Comparison of ENCODE assay signal across 10 mouse cellular contexts in the genomic region with DNA sequence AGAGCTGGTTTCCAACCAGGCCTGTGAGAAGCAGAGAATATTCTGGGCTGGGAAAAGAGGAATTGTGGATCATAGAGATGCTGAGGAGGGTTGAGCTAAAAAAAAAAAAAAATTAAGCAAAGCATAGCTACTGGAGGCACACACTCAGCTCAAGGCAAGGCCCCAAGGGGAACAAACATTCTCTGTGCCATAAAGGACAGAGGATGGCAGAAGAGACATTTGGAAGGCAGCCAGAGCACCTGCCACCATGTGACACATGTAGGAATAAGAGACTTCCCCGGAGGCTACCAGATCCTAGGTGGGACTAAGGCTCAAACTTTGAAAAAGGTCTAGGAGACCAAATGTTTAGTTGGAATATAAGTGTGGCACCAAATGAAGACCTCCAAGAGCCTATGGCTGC.
DNase-seq lines count a peak whose midpoint lies in the region; ATAC-seq lines count a peak whose summit lies in the region.
"Had no signal": no experiment of that assay in that cellular context is flagged by ENCODE, and none has a peak within 500 bp of the region (broad histone marks: within the 10 kb centered on the region; RNA-seq: fewer than 3 reads in every experiment).

No protein-coding gene starts in this region.

- H3K4me3 ChIP-seq in heart, embryonic 13.5 days = no peak overlapping the region
- no peak overlapping the region for H3K4me3 ChIP-seq in embryonic facial prominence, embryonic 15.5 days (replicated peaks)
- no peak overlapping the region for H3K4me3 ChIP-seq in midbrain, embryonic 11.5 days (ENCODE audit: low read depth, low read length)
- H3K4me3 ChIP-seq: heart, embryonic 15.5 days had no signal

- H3K36me3 ChIP-seq in heart, embryonic 13.5 days = no peaks in the 10 kb centered on the region
- H3K36me3 ChIP-seq in embryonic facial prominence, embryonic 15.5 days = no peaks in the 10 kb centered on the region
- H3K36me3 ChIP-seq in midbrain, embryonic 11.5 days (ENCODE audit: control insufficient read depth, insufficient read depth, low read length) = no peaks in the 10 kb centered on the region
- H3K36me3 ChIP-seq: heart, embryonic 15.5 days had no signal

- no peak overlapping the region for H3K27ac ChIP-seq in heart, embryonic 13.5 days (replicated peaks)
- H3K27ac ChIP-seq in embryonic facial prominence, embryonic 15.5 days (replicated peaks) = peak overlapping the region; percentile 66
- no peak overlapping the region for H3K27ac ChIP-seq in midbrain, embryonic 11.5 days (ENCODE audit: low read depth, low read length)
- H3K27ac ChIP-seq: heart, embryonic 15.5 days had no signal

- no peak for ATAC-seq in heart, embryonic 13.5 days (ENCODE audit: extremely low read depth, insufficient number of reproducible peaks, low FRiP score, low TSS enrichment)
- no peak for ATAC-seq in embryonic facial prominence, embryonic 15.5 days (ENCODE audit: insufficient number of reproducible peaks, low FRiP score, low TSS enrichment, low read depth)
- peak; percentile 17; the same call in 1 of the 2 replicates for ATAC-seq in midbrain, embryonic 11.5 days (ENCODE audit: low FRiP score)
- no peak for ATAC-seq in inflammation-experienced regulatory T-cells, adult 6 months

- no peak overlapping the region for H3K9ac ChIP-seq in heart, embryonic 13.5 days
- no peak overlapping the region for H3K9ac ChIP-seq in embryonic facial prominence, embryonic 15.5 days
- H3K9ac ChIP-seq in midbrain, embryonic 11.5 days (ENCODE audit: low read length) = no peak overlapping the region
- H3K9ac ChIP-seq: heart, embryonic 15.5 days had no signal

- H3K4me1 ChIP-seq in heart, embryonic 13.5 days = peaks cover 30% of the 10 kb centered on the region
- peaks cover 25% of the 10 kb centered on the region for H3K4me1 ChIP-seq in embryonic facial prominence, embryonic 15.5 days
- peaks cover 13% of the 10 kb centered on the region; the same call in 1 of the 2 replicates for H3K4me1 ChIP-seq in midbrain, embryonic 11.5 days (ENCODE audit: control insufficient read depth, insufficient read depth, low read length)

- no peaks in the 10 kb centered on the region for H3K9me3 ChIP-seq in heart, embryonic 13.5 days
- H3K9me3 ChIP-seq in embryonic facial prominence, embryonic 15.5 days (replicated peaks) = no peaks in the 10 kb centered on the region
- no peaks in the 10 kb centered on the region for H3K9me3 ChIP-seq in midbrain, embryonic 11.5 days (ENCODE audit: control insufficient read depth, low read length)
- H3K9me3 ChIP-seq: heart, embryonic 15.5 days had no signal

- H3K27me3 ChIP-seq in heart, embryonic 13.5 days (replicated peaks) = no peaks in the 10 kb centered on the region
- no peaks in the 10 kb centered on the region for H3K27me3 ChIP-seq in embryonic facial prominence, embryonic 15.5 days
- no peaks in the 10 kb centered on the region for H3K27me3 ChIP-seq in midbrain, embryonic 11.5 days (ENCODE audit: control insufficient read depth, insufficient read depth, low read length)
- H3K27me3 ChIP-seq: CH12.LX; heart, embryonic 15.5 days had no signal

- H3K4me2 ChIP-seq in heart, embryonic 13.5 days = peak overlapping the region; percentile 46; the same call in 1 of the 2 replicates
- peak overlapping the region; percentile 32; the same call in 1 of the 2 replicates for H3K4me2 ChIP-seq in embryonic facial prominence, embryonic 15.5 days (replicated peaks)
- peak overlapping the region; percentile 29 for H3K4me2 ChIP-seq in midbrain, embryonic 11.5 days

- WGBS in heart, embryonic 13.5 days = 61% methylated on average over 1 of the region's 1 CpGs
- 55% methylated on average over 1 of the region's 1 CpGs for WGBS in embryonic facial prominence, embryonic 15.5 days
- 72% methylated on average over 1 of the region's 1 CpGs for WGBS in midbrain, embryonic 11.5 days

- DNase-seq in heart, adult 18-20 months = no peak
- DNase-seq in brain, adult 2 months (ENCODE audit: low read depth, low spot score) = peak; percentile 14
- DNase-seq in midbrain, embryonic 11.5 days (ENCODE audit: low spot score, missing footprints) = no peak
- no peak for DNase-seq in layer of hippocampus, adult 9-10 months (ENCODE audit: low spot score)
- DNase-seq in thymus, postnatal 10 days (ENCODE audit: low spot score in 2 of 2) = no peak
